In genomic region chr12:32291962-32292748, GRCm38 (mm10) we compare ENCODE assay signal across 8 mouse cellular contexts.
DNase-seq lines count a peak whose midpoint lies in the region; ATAC-seq and TF ChIP-seq lines count a peak whose summit lies in the region.

No protein-coding gene starts in this region.

- H3K27ac ChIP-seq in forebrain, embryonic 10.5 days = peak overlapping the region; percentile 78
- H3K27ac ChIP-seq in heart, postnatal 0 days (ENCODE audit: low read depth) = no peak overlapping the region
- peak overlapping the region; percentile 88 for H3K27ac ChIP-seq in liver, embryonic 15.5 days (replicated peaks)
- H3K27ac ChIP-seq in neural tube, embryonic 11.5 days (ENCODE audit: low read depth, low read length) = no peak overlapping the region
- H3K27ac ChIP-seq in stomach, embryonic 16.5 days (ENCODE audit: low read length) = peak overlapping the region; percentile 49; the same call in 1 of the 2 replicates

- H3K9me3 ChIP-seq in E14TG2a.4 (ENCODE audit: low read length) = no peaks in the 10 kb centered on the region
- no peaks in the 10 kb centered on the region for H3K9me3 ChIP-seq in forebrain, embryonic 10.5 days
- no peaks in the 10 kb centered on the region for H3K9me3 ChIP-seq in heart, postnatal 0 days (replicated peaks; ENCODE audit: control insufficient read depth, low read length)
- H3K9me3 ChIP-seq in liver, embryonic 15.5 days (replicated peaks) = no peaks in the 10 kb centered on the region
- H3K9me3 ChIP-seq in neural tube, embryonic 11.5 days (ENCODE audit: control insufficient read depth, low read length) = no peaks in the 10 kb centered on the region
- H3K9me3 ChIP-seq in stomach, embryonic 16.5 days (replicated peaks; ENCODE audit: control insufficient read depth, low read length) = no peaks in the 10 kb centered on the region

- H3K9ac ChIP-seq in heart, postnatal 0 days (replicated peaks; ENCODE audit: low read depth, low read length) = 0 out of 2 replicates have a peak overlapping the region, but pooled peaks have one; percentile 38
- peak overlapping the region; percentile 48 for H3K9ac ChIP-seq in liver, embryonic 15.5 days
- H3K9ac ChIP-seq in neural tube, embryonic 11.5 days (ENCODE audit: low read length) = peak overlapping the region; percentile 31; the same call in 1 of the 2 replicates
- H3K9ac ChIP-seq in stomach, embryonic 16.5 days (ENCODE audit: low read length) = peak overlapping the region; percentile 68

- 0 out of 2 replicates have a peak overlapping the region, but pooled peaks have one; percentile 41 for H3K4me3 ChIP-seq in E14TG2a.4 (replicated peaks; ENCODE audit: low read length)
- peak overlapping the region; percentile 46 for H3K4me3 ChIP-seq in forebrain, embryonic 10.5 days
- peak overlapping the region; percentile 47 for H3K4me3 ChIP-seq in heart, postnatal 0 days (ENCODE audit: low read depth, low read length)
- peak overlapping the region; percentile 46 for H3K4me3 ChIP-seq in liver, embryonic 15.5 days (replicated peaks)
- H3K4me3 ChIP-seq in neural tube, embryonic 11.5 days (ENCODE audit: low read depth, low read length) = peak overlapping the region; percentile 14; the same call in 1 of the 2 replicates
- peak overlapping the region; percentile 45 for H3K4me3 ChIP-seq in stomach, embryonic 16.5 days (replicated peaks; ENCODE audit: low read length)

- peak; percentile 66 for ATAC-seq in heart, postnatal 0 days (ENCODE audit: insufficient read depth, low read depth)
- ATAC-seq in liver, embryonic 15.5 days (ENCODE audit: insufficient read depth) = peak; percentile 80
- ATAC-seq in neural tube, embryonic 11.5 days (ENCODE audit: insufficient read depth, low FRiP score, low TSS enrichment) = peak; percentile 87
- ATAC-seq in stomach, embryonic 16.5 days (ENCODE audit: insufficient read depth, low FRiP score) = peak; percentile 58; the same call in 1 of the 2 replicates

- peak; percentile 79; the same call in 1 of the 2 replicates for TF ChIP-seq CTCF in E14TG2a.4 (conservative IDR thresholded peaks at IDR 0.05; ENCODE audit: low read length)
- peak; percentile 64 for TF ChIP-seq CTCF in heart, postnatal 0 days (IDR thresholded peaks at IDR 0.05; ENCODE audit: low read depth)

- WGBS in forebrain, embryonic 10.5 days = 27% methylated on average over 18 of the region's 18 CpGs
- 22% methylated on average over 18 of the region's 18 CpGs for WGBS in heart, postnatal 0 days
- 8% methylated on average over 18 of the region's 18 CpGs for WGBS in liver, embryonic 15.5 days (ENCODE audit: insufficient replicate concordance)
- WGBS in neural tube, embryonic 11.5 days = 27% methylated on average over 18 of the region's 18 CpGs
- WGBS in stomach, embryonic 16.5 days = 21% methylated on average over 18 of the region's 18 CpGs

- H3K4me1 ChIP-seq in E14TG2a.4 (replicated peaks; ENCODE audit: low read depth, low read length) = no peaks in the 10 kb centered on the region; the same call in 1 of the 2 replicates
- no peaks in the 10 kb centered on the region for H3K4me1 ChIP-seq in forebrain, embryonic 10.5 days
- H3K4me1 ChIP-seq in heart, postnatal 0 days (ENCODE audit: control insufficient read depth, insufficient read depth) = peaks cover 11% of the 10 kb centered on the region; the same call in 1 of the 2 replicates
- peaks cover 43% of the 10 kb centered on the region for H3K4me1 ChIP-seq in liver, embryonic 15.5 days (replicated peaks)
- no peaks in the 10 kb centered on the region for H3K4me1 ChIP-seq in neural tube, embryonic 11.5 days (ENCODE audit: control insufficient read depth, insufficient read depth, low read length)
- no peaks in the 10 kb centered on the region for H3K4me1 ChIP-seq in stomach, embryonic 16.5 days (ENCODE audit: control insufficient read depth, insufficient read depth, low read length)

- no peaks in the 10 kb centered on the region for H3K36me3 ChIP-seq in E14TG2a.4 (ENCODE audit: insufficient read depth, low read length)
- no peaks in the 10 kb centered on the region for H3K36me3 ChIP-seq in forebrain, embryonic 10.5 days (replicated peaks)
- no peaks in the 10 kb centered on the region for H3K36me3 ChIP-seq in heart, postnatal 0 days (replicated peaks; ENCODE audit: control insufficient read depth, insufficient read depth, low read length)
- H3K36me3 ChIP-seq in liver, embryonic 15.5 days (replicated peaks) = no peaks in the 10 kb centered on the region
- H3K36me3 ChIP-seq in neural tube, embryonic 11.5 days (ENCODE audit: control insufficient read depth, insufficient read depth, low read length) = no peaks in the 10 kb centered on the region
- no peaks in the 10 kb centered on the region for H3K36me3 ChIP-seq in stomach, embryonic 16.5 days (ENCODE audit: control insufficient read depth, insufficient read depth, low read length)

- TF ChIP-seq EP300 in heart, postnatal 0 days (IDR thresholded peaks at IDR 0.05; ENCODE audit: low read depth) = no peak

- H3K27me3 ChIP-seq in E14TG2a.4 (ENCODE audit: insufficient read depth, low read length) = peaks cover 18% of the 10 kb centered on the region; the same call in 1 of the 2 replicates
- H3K27me3 ChIP-seq in forebrain, embryonic 10.5 days (ENCODE audit: poor library complexity, severe bottlenecking) = no peaks in the 10 kb centered on the region
- no peaks in the 10 kb centered on the region for H3K27me3 ChIP-seq in heart, postnatal 0 days (ENCODE audit: control insufficient read depth, insufficient read depth, low read length)
- no peaks in the 10 kb centered on the region for H3K27me3 ChIP-seq in liver, embryonic 15.5 days
- no peaks in the 10 kb centered on the region for H3K27me3 ChIP-seq in neural tube, embryonic 11.5 days (ENCODE audit: control insufficient read depth, insufficient read depth, low read length)
- no peaks in the 10 kb centered on the region for H3K27me3 ChIP-seq in stomach, embryonic 16.5 days (ENCODE audit: control insufficient read depth, insufficient read depth, low read length)

- peak; percentile 83 for DNase-seq in c-Kit-positive CD71-negative TER-119-negative erythroid progenitor cells, embryonic 14.5 days (ENCODE audit: low read depth)
- DNase-seq in forebrain, embryonic 10.5 days (ENCODE audit: extremely low spot score, low spot score) = peak; percentile 65
- DNase-seq in heart, postnatal 0 days (ENCODE audit: low spot score) = peak; percentile 79
- DNase-seq in kidney, postnatal 36 days = peak; percentile 35 to 76
- peak; percentile 77 for DNase-seq in neural tube, embryonic 11.5 days (ENCODE audit: low spot score)

- H3K4me2 ChIP-seq in heart, postnatal 0 days (ENCODE audit: low read depth, low read length) = peak overlapping the region; percentile 70
- H3K4me2 ChIP-seq in liver, embryonic 15.5 days = peak overlapping the region; percentile 69
- H3K4me2 ChIP-seq in neural tube, embryonic 11.5 days (ENCODE audit: low read depth) = peak overlapping the region; percentile 45
- H3K4me2 ChIP-seq in stomach, embryonic 16.5 days (ENCODE audit: low read depth, low read length) = peak overlapping the region; percentile 58

Comparison
In these comparisons a context has a peak if more than half of its experiments do, and no peak if none do; other contexts are left out.
1. H3K27ac ChIP-seq: peak in forebrain, embryonic 10.5 days (single experiment), liver, embryonic 15.5 days (single experiment) and stomach, embryonic 16.5 days (single experiment); none in heart, postnatal 0 days (single experiment) and neural tube, embryonic 11.5 days (single experiment).
2. Peak in every context shown above with its lines, with median percentiles within 50 percentile points of each other: H3K4me3 ChIP-seq, DNase-seq, ATAC-seq, H3K4me2 ChIP-seq and H3K9ac ChIP-seq.